Mouse (Mus musculus): ENCODE measurements around the gene Fbl. TPM values are rescaled to one million over a fixed set of nuclear protein-coding genes. Genes with fewer than 3 reads are reported as not detected.

The Fbl gene
- polyA plus RNA-seq, 1 experiment from 2014 or later, result 38.6 TPM

DNA sequence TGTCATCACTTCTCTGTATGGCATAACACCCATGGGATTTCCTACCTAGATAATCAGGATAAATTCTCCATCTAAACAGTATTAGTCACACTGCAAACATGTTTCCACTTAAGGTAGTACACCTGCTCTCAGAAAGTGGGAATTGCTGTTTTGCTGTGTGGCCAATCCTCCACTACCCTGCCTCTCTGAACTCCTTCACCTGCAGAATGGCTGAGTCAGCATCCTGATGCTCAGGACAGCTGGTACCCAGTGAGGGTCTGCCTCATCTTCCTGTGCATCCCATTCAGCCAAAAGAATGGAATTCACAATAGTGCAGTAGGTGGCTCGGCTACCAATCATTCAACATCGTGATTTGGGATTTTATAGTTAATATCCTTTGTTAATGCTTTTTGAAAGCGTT, 9.6 kb upstream of the Fbl start:
- no peak overlapping the region for H3K4me2 ChIP-seq (ENCODE audit: low read depth)
- WGBS, result 77% methylated on average over 3 of the region's 3 CpGs

DNA sequence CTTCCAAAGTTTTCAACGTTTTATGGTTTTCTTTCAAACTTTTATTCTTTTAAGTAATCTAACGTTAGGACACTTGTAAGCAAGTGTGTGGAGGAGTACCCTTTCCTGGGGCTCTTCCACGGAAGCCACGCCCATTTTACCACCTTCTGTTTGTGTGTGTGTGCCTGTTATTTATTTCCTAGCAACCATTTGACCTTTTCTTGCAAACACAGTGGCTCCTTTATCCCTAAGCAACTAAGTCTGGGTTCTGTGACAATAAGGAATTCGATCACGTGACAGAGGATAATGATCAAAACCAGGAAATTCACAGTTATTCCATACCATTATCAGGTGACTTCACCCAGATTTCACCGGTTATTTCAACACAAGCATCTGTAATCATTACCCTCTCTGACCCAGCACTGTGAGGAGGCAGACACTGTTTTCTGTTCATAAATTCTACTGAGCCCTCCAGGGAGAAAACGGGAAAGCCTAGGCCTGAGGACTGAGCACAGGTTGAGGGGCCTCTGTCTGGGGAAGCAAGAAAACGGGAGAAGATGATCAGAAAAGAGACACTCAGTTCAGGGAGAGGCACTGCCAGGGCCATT, 8.3 kb upstream of the Fbl start:
- 51% methylated on average over 9 of the region's 9 CpGs for WGBS
- ATAC-seq (ENCODE audit: insufficient read depth, low FRiP score, low TSS enrichment), result no peak
- H3K9ac ChIP-seq (ENCODE audit: low read length), result no peak overlapping the region

More for the DNA sequence above, 9.6 kb upstream of the Fbl start:
- no peak overlapping the region for H3K4me3 ChIP-seq (ENCODE audit: low read depth, low read length)
- no peaks in the 10 kb centered on the region for H3K4me1 ChIP-seq (ENCODE audit: control insufficient read depth, insufficient read depth, low read length)
- no peak overlapping the region for H3K9ac ChIP-seq (ENCODE audit: low read length)
- no peak overlapping the region for H3K27ac ChIP-seq (ENCODE audit: low read depth, low read length)
- ATAC-seq (ENCODE audit: insufficient read depth, low FRiP score, low TSS enrichment) (no peak), DNase-seq (ENCODE audit: low spot score) (no peak)
- no peaks in the 10 kb centered on the region for H3K9me3 ChIP-seq (ENCODE audit: control insufficient read depth, low read length)
- no peaks in the 10 kb centered on the region for H3K27me3 ChIP-seq (ENCODE audit: control insufficient read depth, insufficient read depth, low read length)
- H3K36me3 ChIP-seq (ENCODE audit: control insufficient read depth, insufficient read depth, low read length), result no peaks in the 10 kb centered on the region

DNA sequence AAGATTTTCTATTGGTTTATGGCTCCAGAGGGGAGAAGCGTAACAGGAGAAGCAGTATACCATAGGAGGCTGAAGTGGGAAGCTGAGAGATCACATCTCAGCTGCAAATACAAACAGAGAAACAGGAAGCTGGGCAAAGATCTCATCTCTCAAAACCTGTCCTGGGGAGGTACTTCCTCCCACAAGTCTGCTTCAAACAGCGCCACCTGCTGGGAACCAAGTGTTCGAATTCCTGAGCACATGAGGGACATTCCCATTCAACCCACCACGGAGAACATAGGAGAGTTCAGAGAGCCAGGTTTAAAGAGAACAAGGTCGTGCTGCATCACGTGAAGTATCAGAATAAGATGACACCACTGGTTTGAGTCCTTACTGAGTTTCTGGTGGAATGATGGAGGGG, 4.1 kb upstream of the Fbl start:
- H3K4me3 ChIP-seq (ENCODE audit: low read depth, low read length), result no peak overlapping the region
- H3K9me3 ChIP-seq (ENCODE audit: control insufficient read depth, low read length), result peaks cover 5% of the 10 kb centered on the region; the same call in 1 of the 2 replicates
- DNase-seq (ENCODE audit: low spot score), result no peak
- no peak overlapping the region for H3K4me2 ChIP-seq (ENCODE audit: low read depth)
- H3K4me1 ChIP-seq (ENCODE audit: control insufficient read depth, insufficient read depth, low read length), result peaks cover under 1% of the 10 kb centered on the region
- H3K36me3 ChIP-seq (ENCODE audit: control insufficient read depth, insufficient read depth, low read length), result no peaks in the 10 kb centered on the region
- no peaks in the 10 kb centered on the region for H3K27me3 ChIP-seq (ENCODE audit: control insufficient read depth, insufficient read depth, low read length)
- H3K9ac ChIP-seq (ENCODE audit: low read length), result no peak overlapping the region
- H3K27ac ChIP-seq (ENCODE audit: low read depth, low read length), result no peak overlapping the region
- WGBS, result 78% methylated on average over 6 of the region's 6 CpGs
- no peak for ATAC-seq (ENCODE audit: insufficient read depth, low FRiP score, low TSS enrichment)

More for the DNA sequence above, 8.3 kb upstream of the Fbl start:
- H3K4me1 ChIP-seq (ENCODE audit: control insufficient read depth, insufficient read depth, low read length), result no peaks in the 10 kb centered on the region
- no peak overlapping the region for H3K4me3 ChIP-seq (ENCODE audit: low read depth, low read length)
- H3K9me3 ChIP-seq (ENCODE audit: control insufficient read depth, low read length), result peaks cover 5% of the 10 kb centered on the region; the same call in 1 of the 2 replicates
- no peaks in the 10 kb centered on the region for H3K27me3 ChIP-seq (ENCODE audit: control insufficient read depth, insufficient read depth, low read length)
- H3K27ac ChIP-seq (ENCODE audit: low read depth, low read length), result no peak overlapping the region
- no peak overlapping the region for H3K4me2 ChIP-seq (ENCODE audit: low read depth)
- H3K36me3 ChIP-seq (ENCODE audit: control insufficient read depth, insufficient read depth, low read length), result no peaks in the 10 kb centered on the region
- DNase-seq (ENCODE audit: low spot score), result no peak

DNA sequence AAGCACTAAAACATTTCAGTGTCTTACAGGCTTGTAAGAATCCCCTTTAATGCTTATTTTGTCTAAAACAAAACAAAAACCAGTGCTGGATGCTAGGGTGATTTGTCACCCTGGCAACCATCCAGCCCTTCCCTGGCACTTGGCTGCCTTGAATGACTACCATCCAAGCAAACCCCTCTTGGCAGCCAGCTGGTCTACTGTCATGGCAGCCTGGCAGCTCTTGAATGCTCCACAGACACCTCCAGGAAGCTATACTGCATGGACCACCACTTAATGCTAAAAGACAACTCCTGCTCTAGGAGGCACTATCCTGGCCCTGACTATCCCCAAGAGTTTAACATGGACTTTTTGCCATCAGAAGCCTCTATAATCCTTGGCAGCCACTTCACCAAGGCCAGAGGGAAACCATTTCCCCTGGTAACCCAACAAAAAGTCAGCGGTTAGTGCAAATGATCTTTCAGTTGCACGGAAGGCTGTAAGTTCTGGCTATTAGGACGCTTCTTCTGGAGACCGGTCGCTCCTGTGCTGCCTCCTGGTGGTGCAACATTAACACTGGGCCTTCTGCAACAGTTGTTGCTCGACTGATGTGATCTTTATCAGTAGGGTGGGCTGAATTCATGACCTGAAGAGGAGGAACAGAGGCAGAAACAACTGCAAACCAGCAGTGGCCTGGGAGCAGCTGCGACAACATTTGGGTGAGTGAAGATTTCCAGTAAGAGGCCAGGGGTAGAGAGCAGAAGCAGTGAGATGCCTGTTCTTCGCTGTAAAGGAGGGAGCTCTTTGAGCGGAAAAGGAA, 992 bp upstream of the Fbl start:
- DNase-seq (ENCODE audit: low spot score) (peak; percentile 76), ATAC-seq (ENCODE audit: insufficient read depth, low FRiP score, low TSS enrichment) (no peak)
- Histone ChIP-seq H3K27ac (ENCODE audit: low read depth, low read length) (no peak overlapping the region), H3K27me3 (ENCODE audit: control insufficient read depth, insufficient read depth, low read length) (no peaks in the 10 kb centered on the region), H3K4me2 (ENCODE audit: low read depth) (peak overlapping the region; percentile 76), H3K9me3 (ENCODE audit: control insufficient read depth, low read length) (peaks cover 5% of the 10 kb centered on the region; the same call in 1 of the 2 replicates), H3K4me1 (ENCODE audit: control insufficient read depth, insufficient read depth, low read length) (peaks cover 9% of the 10 kb centered on the region), H3K9ac (ENCODE audit: low read length) (peak overlapping the region; percentile 32), H3K36me3 (ENCODE audit: control insufficient read depth, insufficient read depth, low read length) (no peaks in the 10 kb centered on the region), H3K4me3 (ENCODE audit: low read depth, low read length) (peak overlapping the region; percentile 70)
- WGBS, result 11% methylated on average over 9 of the region's 9 CpGs

DNA sequence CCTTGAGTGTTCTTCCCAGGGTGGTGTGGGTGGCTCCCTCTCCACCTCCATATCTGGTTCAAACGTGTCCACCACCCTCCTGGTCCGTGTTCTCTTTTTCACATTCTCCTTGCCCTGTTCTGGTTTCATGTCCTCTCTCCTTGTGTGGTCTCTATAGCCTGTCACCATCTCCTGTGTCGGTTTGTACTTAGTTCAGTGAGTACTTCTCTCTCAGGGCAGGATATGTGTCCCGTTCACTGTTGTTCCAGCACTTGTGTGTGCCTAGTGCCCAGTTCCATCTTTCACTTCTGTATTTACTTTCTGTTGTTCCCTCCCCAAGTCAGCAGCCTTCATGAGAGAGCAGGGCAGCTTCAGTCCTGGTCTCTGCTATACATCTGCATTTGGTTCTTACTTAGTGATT, 5.8 kb downstream of the Fbl start:
- Histone ChIP-seq H3K4me1 (ENCODE audit: control insufficient read depth, insufficient read depth, low read length) (peaks cover 9% of the 10 kb centered on the region), H3K9me3 (ENCODE audit: control insufficient read depth, low read length) (no peaks in the 10 kb centered on the region), H3K4me2 (ENCODE audit: low read depth) (no peak overlapping the region), H3K4me3 (ENCODE audit: low read depth, low read length) (no peak overlapping the region), H3K36me3 (ENCODE audit: control insufficient read depth, insufficient read depth, low read length) (peaks cover 9% of the 10 kb centered on the region), H3K27ac (ENCODE audit: low read depth, low read length) (no peak overlapping the region), H3K27me3 (ENCODE audit: control insufficient read depth, insufficient read depth, low read length) (no peaks in the 10 kb centered on the region), H3K9ac (ENCODE audit: low read length) (no peak overlapping the region)
- WGBS, result 87% methylated on average over 4 of the region's 4 CpGs
- DNase-seq (ENCODE audit: low spot score), result no peak
- ATAC-seq (ENCODE audit: insufficient read depth, low FRiP score, low TSS enrichment), result no peak

DNA sequence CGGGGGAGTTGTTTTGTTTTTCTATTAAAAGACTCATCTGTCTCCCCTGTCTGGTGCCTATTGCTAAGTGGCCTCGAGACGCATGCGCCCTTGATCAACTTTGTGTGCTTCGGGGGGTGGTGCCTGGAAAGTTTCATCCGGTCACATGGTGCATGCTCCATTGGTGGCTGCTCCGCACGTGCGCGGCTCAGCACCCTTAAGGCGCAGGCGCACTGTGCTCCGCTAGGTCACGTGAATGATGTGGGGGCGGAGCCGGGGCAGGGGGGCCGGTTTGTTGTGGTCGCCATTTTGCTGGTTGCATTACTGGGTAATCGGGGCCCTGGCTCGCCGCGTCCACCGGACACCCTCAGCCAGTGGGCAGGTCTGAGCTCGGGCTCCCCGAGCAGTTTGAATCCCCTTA, 9.7 kb downstream of the Fbl start, which contains the start of gene Dyrk1b:
Gene Dyrk1b, plus strand, starts transcription at position 242 of the 400 bp plus-strand sequence.
- WGBS, result under 1% methylated on average over 25 of the region's 25 CpGs
- Histone ChIP-seq H3K4me2 (ENCODE audit: low read depth) (peak within 1 kb of the TSS; percentile 78), H3K27ac (ENCODE audit: low read depth, low read length) (peak within 1 kb of the TSS; percentile 88), H3K36me3 (ENCODE audit: control insufficient read depth, insufficient read depth, low read length) (peaks cover 23% of the 10 kb centered on the region), H3K9me3 (ENCODE audit: control insufficient read depth, low read length) (no peaks in the 10 kb centered on the region), H3K4me3 (ENCODE audit: low read depth, low read length) (peak within 1 kb of the TSS; percentile 93), H3K4me1 (ENCODE audit: control insufficient read depth, insufficient read depth, low read length) (0 out of 2 replicates have a peak, but pooled peaks cover 5% of the 10 kb centered on the region), H3K9ac (ENCODE audit: low read length) (peak within 1 kb of the TSS; percentile 96), H3K27me3 (ENCODE audit: control insufficient read depth, insufficient read depth, low read length) (no peaks in the 10 kb centered on the region)
- peak; percentile 90 for ATAC-seq (ENCODE audit: insufficient read depth, low FRiP score, low TSS enrichment)
- peak; percentile 99 for DNase-seq (ENCODE audit: low spot score)

DNA sequence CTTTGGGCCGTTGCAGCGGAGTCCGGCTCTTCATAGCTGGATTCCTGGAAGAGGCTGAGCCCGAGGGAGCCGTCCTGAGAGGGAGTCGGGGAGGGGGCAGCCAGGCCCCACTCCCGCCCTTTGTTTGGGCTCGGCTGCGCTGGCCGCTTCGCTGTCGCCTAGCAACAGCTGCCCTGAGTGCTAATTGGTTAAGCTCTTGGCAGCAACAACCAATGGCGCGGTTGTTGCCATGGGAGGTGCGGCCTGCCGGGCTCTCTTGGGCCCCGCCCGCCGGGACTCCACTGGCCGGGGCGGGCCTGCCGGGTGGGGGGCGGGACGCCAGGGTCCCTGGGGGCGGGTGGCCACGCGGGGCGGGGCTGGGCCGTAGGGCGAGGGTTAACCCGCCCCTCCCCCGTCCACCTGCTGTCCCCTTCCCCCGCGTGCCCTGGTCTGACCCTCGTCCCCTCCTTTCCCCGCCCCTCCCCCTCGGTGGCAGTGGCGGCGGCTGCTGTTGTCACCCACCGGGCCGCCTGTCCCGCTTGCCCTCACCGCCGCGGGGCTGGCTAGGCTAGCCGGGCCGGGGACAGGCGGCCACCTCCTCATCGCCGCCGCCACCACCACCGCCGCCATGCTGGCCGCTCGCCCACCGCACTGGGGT, 10.3 kb downstream of the Fbl start:
- peak overlapping the region; percentile 93 for H3K4me3 ChIP-seq (ENCODE audit: low read depth, low read length)
- 0 out of 2 replicates have a peak, but pooled peaks cover 5% of the 10 kb centered on the region for H3K4me1 ChIP-seq (ENCODE audit: control insufficient read depth, insufficient read depth, low read length)
- peaks cover 29% of the 10 kb centered on the region for H3K36me3 ChIP-seq (ENCODE audit: control insufficient read depth, insufficient read depth, low read length)
- ATAC-seq (ENCODE audit: insufficient read depth, low FRiP score, low TSS enrichment) (peak; percentile 94), DNase-seq (ENCODE audit: low spot score) (peak; percentile 96)
- peak overlapping the region; percentile 78 for H3K4me2 ChIP-seq (ENCODE audit: low read depth)
- H3K27me3 ChIP-seq (ENCODE audit: control insufficient read depth, insufficient read depth, low read length), result no peaks in the 10 kb centered on the region
- peak overlapping the region; percentile 96 for H3K9ac ChIP-seq (ENCODE audit: low read length)
- WGBS, result 1% methylated on average over 41 of the region's 56 CpGs
- H3K27ac ChIP-seq (ENCODE audit: low read depth, low read length), result peak overlapping the region; percentile 88
- no peaks in the 10 kb centered on the region for H3K9me3 ChIP-seq (ENCODE audit: control insufficient read depth, low read length)

DNA sequence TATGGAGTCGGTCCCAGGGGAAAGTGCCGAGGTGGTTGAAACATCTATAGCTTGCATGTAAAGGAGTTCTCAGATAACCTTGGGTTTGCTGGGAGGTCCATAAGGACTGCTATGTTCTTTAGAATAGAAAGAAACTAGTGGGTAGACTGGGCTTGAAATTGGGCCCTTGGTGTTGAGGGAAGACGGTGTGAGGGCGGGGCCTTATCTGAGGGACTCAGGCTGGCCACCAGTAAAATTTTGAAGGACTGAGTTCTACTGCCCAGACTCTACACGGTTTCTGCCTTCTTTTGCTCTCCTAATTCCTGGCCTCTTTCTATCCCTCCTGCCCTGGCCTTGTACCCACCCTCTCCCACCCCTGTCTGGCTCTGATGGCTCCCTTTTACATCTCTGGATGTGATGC, 11.4 kb downstream of the Fbl start:
- peak overlapping the region; percentile 96; the same call in 1 of the 2 replicates for H3K9ac ChIP-seq (ENCODE audit: low read length)
- peaks cover 31% of the 10 kb centered on the region for H3K36me3 ChIP-seq (ENCODE audit: control insufficient read depth, insufficient read depth, low read length)
- ATAC-seq (ENCODE audit: insufficient read depth, low FRiP score, low TSS enrichment) (no peak), DNase-seq (ENCODE audit: low spot score) (no peak)
- H3K27ac ChIP-seq (ENCODE audit: low read depth, low read length), result no peak overlapping the region
- no peaks in the 10 kb centered on the region for H3K9me3 ChIP-seq (ENCODE audit: control insufficient read depth, low read length)
- peak overlapping the region; percentile 93 for H3K4me3 ChIP-seq (ENCODE audit: low read depth, low read length)
- H3K4me2 ChIP-seq (ENCODE audit: low read depth), result peak overlapping the region; percentile 78
- 82% methylated on average over 5 of the region's 5 CpGs for WGBS
- no peaks in the 10 kb centered on the region for H3K27me3 ChIP-seq (ENCODE audit: control insufficient read depth, insufficient read depth, low read length)
- H3K4me1 ChIP-seq (ENCODE audit: control insufficient read depth, insufficient read depth, low read length), result 0 out of 2 replicates have a peak, but pooled peaks cover 5% of the 10 kb centered on the region
